Mouse (Mus musculus): ENCODE measurements around the gene 1700067P10Rik. TPM values are rescaled to one million over a fixed set of nuclear protein-coding genes. Genes with fewer than 3 reads are reported as not detected.
A peak's percentile ranks its signal among the peaks of the same experiment; 100 is the strongest.

Gene 1700067P10Rik
- polyA plus RNA-seq, 1 experiment from 2014 or later: not detected

GRCm38 (mm10) chr17:48097743-48098527 lies 8.8 kb downstream of the 1700067P10Rik start:
- peaks cover 54% of the 10 kb centered on the region for H3K27me3 ChIP-seq
- H3K27ac ChIP-seq: peak overlapping the region; percentile 57; the same call in 1 of the 2 replicates
- peak overlapping the region; percentile 32 for H3K4me3 ChIP-seq
- peaks cover 57% of the 10 kb centered on the region for H3K4me1 ChIP-seq
- under 1% methylated on average over 36 of the region's 43 CpGs for WGBS
- H3K36me3 ChIP-seq: no peaks in the 10 kb centered on the region
- peak overlapping the region; percentile 42 for H3K9ac ChIP-seq
- ATAC-seq (ENCODE audit: insufficient number of reproducible peaks, insufficient read depth, low FRiP score, low TSS enrichment): no peak
- peak overlapping the region; percentile 82 for H3K4me2 ChIP-seq (replicated peaks)
- H3K9me3 ChIP-seq: no peaks in the 10 kb centered on the region

- Histone ChIP-seq H3K36me3 (no peaks in the 10 kb centered on the region), H3K27ac (peak overlapping the region; percentile 46), H3K9me3 (no peaks in the 10 kb centered on the region), H3K27me3 (peaks cover 54% of the 10 kb centered on the region), H3K9ac (no peak overlapping the region), H3K4me2 (replicated peaks) (peak overlapping the region; percentile 82), H3K4me1 (peaks cover 55% of the 10 kb centered on the region), H3K4me3 (peak overlapping the region; percentile 32)
- no peak for ATAC-seq (ENCODE audit: insufficient number of reproducible peaks, insufficient read depth, low FRiP score, low TSS enrichment)
- WGBS: under 1% methylated on average over 16 of the region's 19 CpGs
These were observed 9.4 kb downstream of the 1700067P10Rik start for GRCm38 (mm10) chr17:48098528-48098890.

DNA sequence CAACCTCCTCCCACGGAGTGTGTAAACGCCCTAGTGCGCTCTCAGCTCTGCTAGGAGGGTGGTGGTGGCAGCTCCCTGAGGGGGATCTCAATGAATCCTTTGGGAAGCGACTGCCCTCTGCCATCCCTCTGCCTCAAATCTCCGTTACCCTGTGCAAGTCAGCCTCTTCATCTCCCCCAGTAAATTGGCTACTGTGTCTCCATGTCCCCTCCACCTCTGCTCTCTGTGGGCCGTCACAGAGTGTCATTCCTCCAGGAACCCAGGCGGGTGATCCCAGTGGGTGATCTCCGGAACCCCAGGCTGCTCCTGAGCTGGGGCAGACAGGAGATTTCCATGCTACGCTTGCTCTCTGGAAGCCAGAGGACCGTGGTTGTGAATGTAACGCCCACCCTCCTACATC lies 10.2 kb downstream of the 1700067P10Rik start:
- H3K27ac ChIP-seq: no peak overlapping the region
- peaks cover 51% of the 10 kb centered on the region for H3K27me3 ChIP-seq
- no peak overlapping the region for H3K4me3 ChIP-seq
- H3K36me3 ChIP-seq: no peaks in the 10 kb centered on the region
- H3K4me2 ChIP-seq (replicated peaks): no peak overlapping the region; the same call in 1 of the 2 replicates
- no peak for ATAC-seq (ENCODE audit: insufficient number of reproducible peaks, insufficient read depth, low FRiP score, low TSS enrichment)
- H3K4me1 ChIP-seq: peaks cover 54% of the 10 kb centered on the region
- 20% methylated on average over 11 of the region's 11 CpGs for WGBS
- no peaks in the 10 kb centered on the region for H3K9me3 ChIP-seq
- no peak overlapping the region for H3K9ac ChIP-seq

DNA sequence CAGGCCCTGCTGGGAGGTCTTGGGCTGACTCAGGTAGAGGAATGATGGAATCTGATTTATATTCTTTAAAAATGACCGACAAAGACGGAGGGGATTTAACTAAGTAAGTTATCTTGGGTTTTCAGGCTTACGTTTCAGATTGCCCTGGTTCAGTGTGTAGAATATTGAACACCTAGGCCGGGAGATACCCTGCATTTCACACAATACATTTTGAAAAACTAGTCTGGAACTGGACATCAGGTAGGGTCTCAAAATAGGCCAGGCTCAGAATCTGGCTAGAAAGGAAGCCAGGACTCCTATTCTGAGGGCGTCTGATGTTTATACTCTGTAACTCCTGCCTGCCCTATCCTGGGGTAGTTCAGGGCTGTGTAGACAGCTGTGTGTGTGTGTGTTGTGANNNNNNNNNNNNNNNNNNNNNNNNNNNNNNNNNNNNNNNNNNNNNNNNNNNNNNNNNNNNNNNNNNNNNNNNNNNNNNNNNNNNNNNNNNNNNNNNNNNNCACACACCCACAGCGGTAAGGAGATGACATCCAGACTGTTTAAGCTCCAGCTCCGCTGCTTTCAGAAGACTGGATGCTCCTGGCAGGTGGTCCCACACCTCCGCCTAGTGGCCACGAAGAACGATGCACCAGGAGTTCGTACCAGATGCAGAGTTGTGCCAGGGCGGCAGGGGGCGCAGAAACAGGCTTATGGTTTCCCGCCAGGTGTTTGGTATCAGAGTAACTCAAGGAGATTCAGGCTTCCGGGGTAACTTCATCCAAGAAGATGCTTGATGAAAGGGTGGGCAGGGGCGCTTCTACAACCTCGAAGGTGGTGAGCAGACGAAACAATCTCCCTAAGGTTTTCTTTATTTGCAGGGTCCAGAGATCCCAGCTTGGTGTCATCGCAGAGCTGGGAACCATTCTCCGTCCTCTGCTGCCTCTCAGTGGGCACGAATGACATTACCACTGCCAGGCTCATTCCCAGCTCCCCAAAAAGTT lies 11.6 kb downstream of the 1700067P10Rik start:
- Histone ChIP-seq H3K27ac (no peak overlapping the region), H3K9me3 (no peaks in the 10 kb centered on the region), H3K4me2 (replicated peaks) (peak overlapping the region; percentile 43), H3K9ac (no peak overlapping the region), H3K4me3 (peak overlapping the region; percentile 22), H3K36me3 (no peaks in the 10 kb centered on the region), H3K27me3 (peaks cover 39% of the 10 kb centered on the region), H3K4me1 (peaks cover 43% of the 10 kb centered on the region)
- 12% methylated on average over 20 of the region's 21 CpGs for WGBS
- ATAC-seq (ENCODE audit: insufficient number of reproducible peaks, insufficient read depth, low FRiP score, low TSS enrichment): 0 out of 2 replicates have a peak, but pooled peaks have one; percentile 25

DNA sequence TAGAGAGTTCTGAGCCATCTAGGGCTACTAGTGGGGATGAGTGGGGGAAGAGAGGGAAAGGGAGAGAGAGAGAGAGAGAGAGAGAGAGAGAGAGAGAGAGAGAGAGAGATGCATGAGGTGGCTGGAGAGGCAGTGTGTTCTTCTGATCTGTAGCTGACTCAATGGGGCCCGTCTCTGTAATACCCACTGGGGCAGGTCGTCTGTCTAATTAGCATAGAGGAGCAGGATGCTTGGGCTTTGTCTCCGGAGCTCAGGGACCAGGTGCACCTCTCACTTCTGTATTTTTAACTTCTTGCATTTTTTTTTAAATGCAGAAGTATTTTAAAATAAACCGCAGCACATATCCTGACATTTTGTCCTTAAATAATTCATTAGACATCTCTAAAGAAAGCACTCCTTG lies 18.2 kb downstream of the 1700067P10Rik start:
- H3K27ac ChIP-seq: no peak overlapping the region
- ATAC-seq (ENCODE audit: insufficient number of reproducible peaks, insufficient read depth, low FRiP score, low TSS enrichment): no peak
- 47% methylated on average over 4 of the region's 4 CpGs for WGBS
- no peak overlapping the region for H3K9ac ChIP-seq
- H3K4me3 ChIP-seq: no peak overlapping the region
- H3K4me2 ChIP-seq (replicated peaks): no peak overlapping the region
- no peaks in the 10 kb centered on the region for H3K27me3 ChIP-seq
- no peaks in the 10 kb centered on the region for H3K36me3 ChIP-seq
- no peaks in the 10 kb centered on the region for H3K9me3 ChIP-seq
- H3K4me1 ChIP-seq: 0 out of 2 replicates have a peak, but pooled peaks cover 2% of the 10 kb centered on the region

- no peak for ATAC-seq (ENCODE audit: insufficient number of reproducible peaks, insufficient read depth, low FRiP score, low TSS enrichment)
- Histone ChIP-seq H3K4me2 (replicated peaks) (no peak overlapping the region), H3K9me3 (no peaks in the 10 kb centered on the region), H3K4me1 (0 out of 2 replicates have a peak, but pooled peaks cover 2% of the 10 kb centered on the region), H3K27ac (no peak overlapping the region), H3K27me3 (no peaks in the 10 kb centered on the region), H3K36me3 (no peaks in the 10 kb centered on the region), H3K4me3 (no peak overlapping the region), H3K9ac (no peak overlapping the region)
- 50% methylated on average over 6 of the region's 6 CpGs for WGBS
These were observed 18.7 kb downstream of the 1700067P10Rik start for GRCm38 (mm10) chr17:48107862-48108261.

GRCm38 (mm10) chr17:48108520-48108919 lies 19.4 kb downstream of the 1700067P10Rik start:
- 73% methylated on average over 3 of the region's 3 CpGs for WGBS
- Histone ChIP-seq H3K9ac (no peak overlapping the region), H3K4me3 (no peak overlapping the region), H3K27ac (no peak overlapping the region), H3K4me2 (replicated peaks) (no peak overlapping the region), H3K9me3 (0 out of 2 replicates have a peak, but pooled peaks cover 2% of the 10 kb centered on the region), H3K36me3 (no peaks in the 10 kb centered on the region), H3K4me1 (0 out of 2 replicates have a peak, but pooled peaks cover 2% of the 10 kb centered on the region), H3K27me3 (no peaks in the 10 kb centered on the region)
- ATAC-seq (ENCODE audit: insufficient number of reproducible peaks, insufficient read depth, low FRiP score, low TSS enrichment): no peak

GRCm38 (mm10) chr17:48110547-48111287 lies 21.6 kb downstream of the 1700067P10Rik start:
- Histone ChIP-seq H3K4me3 (no peak overlapping the region), H3K9ac (no peak overlapping the region), H3K4me1 (0 out of 2 replicates have a peak, but pooled peaks cover 2% of the 10 kb centered on the region), H3K27ac (no peak overlapping the region), H3K9me3 (0 out of 2 replicates have a peak, but pooled peaks cover 9% of the 10 kb centered on the region), H3K36me3 (no peaks in the 10 kb centered on the region), H3K27me3 (no peaks in the 10 kb centered on the region), H3K4me2 (replicated peaks) (no peak overlapping the region)
- no peak for ATAC-seq (ENCODE audit: insufficient number of reproducible peaks, insufficient read depth, low FRiP score, low TSS enrichment)
- WGBS: 44% methylated on average over 8 of the region's 8 CpGs

GRCm38 (mm10) chr17:48118570-48118969 lies 29.5 kb downstream of the 1700067P10Rik start:
- H3K4me2 ChIP-seq (replicated peaks): no peak overlapping the region
- no peak overlapping the region for H3K27ac ChIP-seq
- H3K4me3 ChIP-seq: no peak overlapping the region
- 0 out of 2 replicates have a peak, but pooled peaks cover 6% of the 10 kb centered on the region for H3K9me3 ChIP-seq
- no peaks in the 10 kb centered on the region for H3K4me1 ChIP-seq
- no peak for ATAC-seq (ENCODE audit: insufficient number of reproducible peaks, insufficient read depth, low FRiP score, low TSS enrichment)
- WGBS: 55% methylated on average over 1 of the region's 1 CpGs
- H3K36me3 ChIP-seq: no peaks in the 10 kb centered on the region
- H3K9ac ChIP-seq: no peak overlapping the region
- H3K27me3 ChIP-seq: no peaks in the 10 kb centered on the region

DNA sequence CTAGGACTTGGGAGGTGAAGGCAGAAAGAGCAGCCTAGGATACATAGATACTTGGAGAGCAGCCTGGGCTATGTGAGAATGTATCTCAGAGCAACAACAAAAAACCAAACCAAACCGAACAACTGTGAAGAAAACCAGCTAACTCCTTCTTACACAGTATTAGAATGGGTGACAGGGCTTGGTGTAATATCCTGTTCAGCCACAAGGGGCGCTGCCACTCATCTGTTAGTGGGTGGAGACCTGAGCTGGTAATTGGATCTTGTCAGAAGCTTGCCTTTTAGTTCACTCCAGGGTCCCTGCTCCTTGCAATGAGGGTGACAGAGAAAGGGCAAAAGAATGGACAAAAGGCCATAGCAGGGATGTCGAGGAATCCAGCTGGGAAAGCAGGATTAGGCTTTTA lies 30.5 kb downstream of the 1700067P10Rik start:
- H3K9me3 ChIP-seq: no peaks in the 10 kb centered on the region
- no peaks in the 10 kb centered on the region for H3K4me1 ChIP-seq
- no peak overlapping the region for H3K4me3 ChIP-seq
- H3K9ac ChIP-seq: no peak overlapping the region
- ATAC-seq (ENCODE audit: insufficient number of reproducible peaks, insufficient read depth, low FRiP score, low TSS enrichment): peak; percentile 35; the same call in 1 of the 2 replicates
- no peaks in the 10 kb centered on the region for H3K36me3 ChIP-seq
- H3K27me3 ChIP-seq: no peaks in the 10 kb centered on the region
- WGBS: 23% methylated on average over 3 of the region's 3 CpGs
- H3K27ac ChIP-seq: no peak overlapping the region
- no peak overlapping the region for H3K4me2 ChIP-seq (replicated peaks)

- ATAC-seq (ENCODE audit: insufficient number of reproducible peaks, insufficient read depth, low FRiP score, low TSS enrichment): no peak
- Histone ChIP-seq H3K9ac (no peak overlapping the region), H3K4me1 (no peaks in the 10 kb centered on the region), H3K36me3 (no peaks in the 10 kb centered on the region), H3K9me3 (no peaks in the 10 kb centered on the region), H3K4me2 (replicated peaks) (no peak overlapping the region), H3K27me3 (no peaks in the 10 kb centered on the region), H3K4me3 (no peak overlapping the region), H3K27ac (no peak overlapping the region)
- WGBS: 90% methylated on average over 20 of the region's 20 CpGs
These were observed 31.3 kb downstream of the 1700067P10Rik start for GRCm38 (mm10) chr17:48120456-48120855.

All from embryonic facial prominence, embryonic 12.5 days (tissue).